Mouse (Mus musculus) thymus, adult 2 months (tissue): Measurements from ENCODE around the gene Usp24.

Experiments
- CTCF ChIP-seq: fragments of 200-500 bp; IDR thresholded peaks from 2 replicates; pipeline ENCODE4 v1.5.1; 2012; ENCODE audit warnings: mild to moderate bottlenecking, control low read depth, low read length, moderate library complexity, borderline replicate concordance; ENCODE audit not compliant: control insufficient read depth, poor library complexity, insufficient read depth; ENCODE audit errors: extremely low read depth
- POLR2A ChIP-seq: fragments of 200-500 bp; IDR thresholded peaks from 2 replicates; pipeline ENCODE4 v1.6.1; 2012; ENCODE audit warnings: mild to moderate bottlenecking, low read length, control low read depth, moderate library complexity; ENCODE audit not compliant: control insufficient read depth, poor library complexity, insufficient read depth; ENCODE audit errors: extremely low read depth

GRCm38 (mm10) chr4:106315921-106316350, at the start of gene Usp24:
- TF ChIP-seq POLR2A (peak; percentile 77), CTCF (no peak)
